Mouse (Mus musculus) limb, embryonic 15.5 days (tissue): ENCODE measurements around the gene Pigh. TPM values are rescaled to one million over a fixed set of nuclear protein-coding genes. Genes with fewer than 3 reads are reported as not detected.

Source experiments
- ATAC-seq: fragments of 200-750 bp; cut with Nextera tagmentation; 2 replicates; pipeline ENCODE4 v1.8.0; 2017; ENCODE audit warnings: low read depth, moderate TSS enrichment; ENCODE audit not compliant: insufficient number of reproducible peaks, low FRiP score, low TSS enrichment
- H3K27ac ChIP-seq: fragments of 300-500 bp; sonication (generic); 2 replicates; pipeline ENCODE4 v1.5.1; 2015; ENCODE audit warnings: moderate library complexity, mild to moderate bottlenecking, inconsistent platforms
- H3K27me3 ChIP-seq: fragments of 300-500 bp; sonication (generic); 2 replicates; pipeline ENCODE4 v1.6.1; 2015; ENCODE audit warnings: inconsistent platforms
- H3K36me3 ChIP-seq: fragments of 300-500 bp; sonication (generic); 2 replicates; pipeline ENCODE4 v1.6.1; 2015; ENCODE audit warnings: inconsistent platforms
- H3K4me1 ChIP-seq: fragments of 300-500 bp; sonication (generic); 2 replicates; pipeline ENCODE4 v1.6.1; 2015; ENCODE audit warnings: inconsistent platforms
- H3K4me2 ChIP-seq: fragments of 300-500 bp; sonication (generic); 2 replicates; pipeline ENCODE4 v1.6.1; 2015; ENCODE audit warnings: mild to moderate bottlenecking, inconsistent platforms
- H3K4me3 ChIP-seq: fragments of 300-500 bp; sonication (generic); 2 replicates; pipeline ENCODE4 v1.5.1; 2015; ENCODE audit warnings: mild to moderate bottlenecking, inconsistent platforms
- H3K9ac ChIP-seq: fragments of 300-500 bp; sonication (generic); 2 replicates; pipeline ENCODE4 v1.6.1; 2015; ENCODE audit warnings: inconsistent platforms
- H3K9me3 ChIP-seq: fragments of 300-500 bp; sonication (generic); 2 replicates; pipeline ENCODE4 v1.6.1; 2016; ENCODE audit warnings: inconsistent platforms
- WGBS: fragments of 180-500 bp; shearing (Covaris S2); methylation state at CpG from one replicate; pipeline ENCODE4 v1.1.7; 2015; 5-methylcytosine and 5-hydroxymethylcytosine counted together
- polyA plus RNA-seq: library from polyadenylated mRNA; unstranded; fragments of >200 nt; fragmentation: Nextera tagmentation; extraction: Ambion mirVana; gene quantifications from 2 replicates; pipeline ENCODE4 v1.2.1, GENCODE M21; 2015

Gene Pigh
- polyA plus RNA-seq, result 35.4 and 36.1 TPM in 2 replicates

DNA sequence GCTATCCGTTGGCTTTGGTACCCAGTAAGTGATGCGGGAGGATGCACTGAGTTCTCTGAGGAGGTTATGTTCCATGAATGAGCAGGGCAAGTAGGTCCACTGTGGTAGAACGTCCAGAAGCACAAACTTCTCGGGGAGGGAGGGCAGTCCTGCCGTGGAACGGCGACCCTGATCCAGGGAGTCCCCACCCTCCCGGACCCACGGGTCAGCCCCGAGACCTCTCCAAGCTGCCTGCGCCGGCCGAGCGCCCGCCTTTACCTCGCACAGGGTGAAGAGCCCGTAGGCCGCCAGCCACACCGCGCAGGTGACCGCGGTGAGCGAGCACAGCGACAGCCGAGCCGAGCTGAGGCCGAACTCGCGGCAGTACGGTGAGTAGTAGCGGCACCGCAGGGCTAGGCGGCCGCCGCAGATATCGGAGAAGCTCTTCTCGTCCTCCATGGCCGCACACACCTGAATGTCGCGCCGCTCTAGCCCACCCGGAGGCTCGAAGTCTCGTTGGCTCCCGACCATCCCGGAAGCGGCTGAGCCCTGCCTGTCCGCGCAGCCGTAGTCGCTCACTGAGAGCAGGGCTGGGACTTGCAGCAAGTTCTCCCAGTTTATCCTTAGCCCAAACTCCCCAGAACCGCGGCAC, at the start of gene Pigh:
Pigh (minus strand) TSS at position 470 of the 631 bp plus-strand sequence.
- WGBS, result under 1% methylated on average over 53 of the region's 53 CpGs
- H3K36me3 ChIP-seq, result peaks cover 11% of the 10 kb centered on the region
- peaks cover 6% of the 10 kb centered on the region; the same call in 1 of the 2 replicates for H3K4me1 ChIP-seq
- H3K9me3 ChIP-seq, result no peaks in the 10 kb centered on the region
- peak within 1 kb of the TSS; percentile 57 for H3K4me2 ChIP-seq
- peak within 1 kb of the TSS; percentile 87 for H3K9ac ChIP-seq
- H3K27ac ChIP-seq, result peak within 1 kb of the TSS; percentile 65; the same call in 1 of the 2 replicates
- peak within 1 kb of the TSS; percentile 92 for H3K4me3 ChIP-seq
- H3K27me3 ChIP-seq, result no peaks in the 10 kb centered on the region
- peak; percentile 90 for ATAC-seq

DNA sequence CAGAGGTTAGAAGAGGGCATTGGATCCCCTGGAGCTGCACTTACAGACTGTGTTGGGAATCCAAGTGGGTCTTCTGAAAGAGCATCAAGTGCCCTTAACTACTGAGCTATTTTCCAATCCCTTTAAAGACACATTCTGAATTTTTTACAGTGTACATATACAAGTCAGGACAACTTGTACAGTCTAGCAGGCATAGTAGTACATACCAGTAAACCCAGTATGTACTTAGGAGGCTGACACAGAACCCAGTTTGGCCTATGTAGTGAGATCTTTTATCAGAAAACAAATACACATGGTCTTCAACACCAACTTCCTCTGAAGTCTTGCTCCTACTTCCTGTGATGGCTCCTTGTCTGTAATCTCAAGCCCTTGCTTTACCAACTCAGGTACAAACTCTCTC, 49.5 kb upstream of the Pigh start:
- Histone ChIP-seq H3K4me3 (no peak overlapping the region), H3K27me3 (no peaks in the 10 kb centered on the region), H3K9ac (no peak overlapping the region), H3K4me2 (no peak overlapping the region), H3K9me3 (no peaks in the 10 kb centered on the region), H3K27ac (no peak overlapping the region), H3K4me1 (no peaks in the 10 kb centered on the region), H3K36me3 (no peaks in the 10 kb centered on the region)
- no peak for ATAC-seq

DNA sequence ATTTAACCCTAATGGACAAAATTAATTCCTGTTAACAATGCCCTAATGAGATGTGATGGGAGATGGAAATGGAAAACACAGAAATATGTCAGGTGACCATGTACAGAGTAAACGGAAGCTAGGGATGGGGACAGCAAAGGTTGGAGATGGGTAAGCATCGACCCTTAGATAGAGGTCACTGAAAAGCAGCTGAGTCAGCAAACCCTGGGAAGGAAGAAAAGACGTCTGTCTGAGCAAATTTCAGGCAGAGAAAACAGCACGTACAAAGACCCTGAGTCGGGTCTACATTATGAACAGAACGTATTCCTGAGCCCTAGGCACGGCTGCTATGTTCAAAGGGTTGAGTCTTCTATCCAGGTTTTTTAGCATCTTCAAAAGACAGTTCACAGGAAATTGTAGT, 47.5 kb upstream of the Pigh start:
- Histone ChIP-seq H3K27ac (no peak overlapping the region), H3K4me3 (no peak overlapping the region), H3K4me2 (no peak overlapping the region), H3K9me3 (no peaks in the 10 kb centered on the region), H3K4me1 (no peaks in the 10 kb centered on the region), H3K9ac (no peak overlapping the region), H3K36me3 (no peaks in the 10 kb centered on the region), H3K27me3 (peaks cover 17% of the 10 kb centered on the region)
- WGBS, result 78% methylated on average over 7 of the region's 7 CpGs
- no peak for ATAC-seq

DNA sequence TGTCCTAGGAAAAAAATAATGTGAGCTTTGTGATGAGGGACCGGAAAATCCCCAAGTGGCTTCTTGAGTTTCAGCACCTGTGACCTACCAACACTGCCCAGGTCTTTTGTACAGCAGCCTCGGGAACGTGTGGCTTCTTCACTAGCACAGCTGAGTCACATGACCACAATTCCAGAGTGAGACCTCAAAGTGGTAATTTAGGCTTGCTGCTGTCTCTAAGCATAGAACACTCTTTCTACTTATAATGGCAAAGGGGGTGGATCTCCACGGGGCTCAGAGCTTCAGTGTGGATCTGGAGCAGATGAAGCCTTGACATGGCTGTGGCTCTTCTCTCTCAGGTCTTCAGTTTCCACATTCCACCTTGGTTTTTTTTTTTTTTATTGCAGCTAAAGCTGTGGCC, 45.7 kb upstream of the Pigh start:
- Histone ChIP-seq H3K27ac (no peak overlapping the region), H3K4me3 (no peak overlapping the region), H3K4me2 (no peak overlapping the region), H3K9ac (no peak overlapping the region), H3K36me3 (no peaks in the 10 kb centered on the region), H3K4me1 (peaks cover 16% of the 10 kb centered on the region), H3K9me3 (no peaks in the 10 kb centered on the region), H3K27me3 (peaks cover 36% of the 10 kb centered on the region)
- 28% methylated on average over 4 of the region's 4 CpGs for WGBS
- ATAC-seq, result no peak

DNA sequence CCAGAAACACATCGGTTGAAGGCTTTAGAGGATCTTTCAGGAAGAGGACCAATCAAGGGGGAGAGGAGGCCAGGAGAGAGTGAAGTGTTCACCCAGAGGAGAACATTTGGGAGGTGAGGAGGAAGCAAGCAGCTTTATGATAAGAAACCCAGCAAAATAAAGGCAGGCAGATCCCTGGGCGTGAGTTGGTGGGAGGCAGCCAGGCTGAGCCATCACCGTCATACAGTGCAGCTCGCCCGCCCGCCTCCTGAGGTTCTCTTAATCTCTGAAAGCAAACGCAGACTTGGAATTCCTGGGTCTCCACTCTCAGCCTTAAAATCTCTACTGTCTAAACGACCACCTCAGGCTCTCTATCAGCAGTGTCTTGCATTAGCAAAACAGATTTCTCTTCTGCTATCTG, 45.2 kb upstream of the Pigh start:
- H3K4me2 ChIP-seq, result no peak overlapping the region
- peaks cover 39% of the 10 kb centered on the region for H3K27me3 ChIP-seq
- ATAC-seq, result no peak
- 45% methylated on average over 8 of the region's 8 CpGs for WGBS
- no peak overlapping the region for H3K4me3 ChIP-seq
- no peak overlapping the region for H3K27ac ChIP-seq
- H3K4me1 ChIP-seq, result peaks cover 16% of the 10 kb centered on the region
- no peaks in the 10 kb centered on the region for H3K9me3 ChIP-seq
- H3K9ac ChIP-seq, result no peak overlapping the region
- no peaks in the 10 kb centered on the region for H3K36me3 ChIP-seq

DNA sequence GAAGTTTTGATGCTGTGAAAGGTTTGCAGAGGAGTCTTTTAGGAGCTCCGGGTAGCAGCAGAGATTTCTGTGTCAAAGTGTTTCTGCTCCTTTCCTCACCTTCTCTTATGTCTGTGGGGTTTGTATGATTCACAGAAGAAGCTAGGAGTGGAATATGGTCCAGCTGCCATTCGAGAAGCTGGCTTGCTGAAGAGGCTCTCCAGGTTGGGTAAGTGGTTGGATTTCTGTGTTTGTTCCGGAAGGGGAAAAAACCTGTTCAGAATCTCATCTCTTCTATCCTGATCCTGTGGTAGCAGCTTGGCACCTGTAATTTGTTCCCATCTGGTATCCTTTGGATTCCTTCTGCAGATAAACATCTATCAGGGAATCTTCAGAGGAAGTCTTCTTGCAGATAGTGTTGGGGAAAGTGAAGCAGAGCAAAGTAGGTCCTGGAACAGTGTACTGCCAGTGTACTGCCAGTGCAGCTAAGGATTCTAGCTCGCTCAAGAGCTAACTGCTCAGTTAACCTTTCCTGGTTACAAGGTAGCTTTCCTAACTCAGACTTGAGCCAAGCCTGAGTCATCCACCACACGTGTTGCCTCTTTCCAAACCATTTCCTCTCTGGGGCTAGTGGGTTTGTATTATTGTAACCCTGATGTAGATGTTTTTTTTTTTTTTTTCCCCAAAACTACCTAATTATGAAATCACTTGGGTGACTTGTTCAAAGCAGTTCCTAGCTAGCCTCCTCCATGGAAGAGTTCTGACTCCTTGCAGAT, 42.4 kb upstream of the Pigh start:
- Histone ChIP-seq H3K4me1 (peaks cover 16% of the 10 kb centered on the region), H3K27me3 (peaks cover 42% of the 10 kb centered on the region), H3K4me3 (peak overlapping the region; percentile 45; the same call in 1 of the 2 replicates), H3K27ac (no peak overlapping the region), H3K9me3 (no peaks in the 10 kb centered on the region), H3K4me2 (peak overlapping the region; percentile 91; the same call in 1 of the 2 replicates), H3K9ac (no peak overlapping the region), H3K36me3 (no peaks in the 10 kb centered on the region)
- 33% methylated on average over 5 of the region's 5 CpGs for WGBS
- ATAC-seq, result no peak

DNA sequence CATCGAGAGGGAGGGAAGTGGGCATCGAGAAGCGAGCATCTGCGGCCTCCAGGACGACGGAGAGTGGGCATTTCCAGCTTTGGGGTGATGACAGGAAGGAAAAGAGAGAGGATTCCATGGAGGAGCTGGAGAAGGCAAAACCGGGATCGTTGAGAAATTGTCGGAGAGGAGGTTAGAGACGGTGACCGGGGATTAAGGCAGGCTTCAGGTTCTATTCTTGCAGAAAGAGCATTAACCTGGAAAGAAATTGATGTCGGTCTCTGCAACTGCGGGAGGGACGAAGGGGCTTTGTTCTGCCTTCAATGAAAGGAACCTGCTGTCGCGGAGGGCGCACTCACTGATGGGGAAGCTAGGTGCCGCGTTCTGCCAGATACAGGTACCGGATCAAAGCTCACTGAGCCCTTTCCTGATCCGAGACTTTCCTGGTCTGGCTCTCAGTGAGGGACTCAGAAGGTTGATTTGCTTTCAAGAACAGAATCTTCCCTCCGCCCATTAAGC, 41.8 kb upstream of the Pigh start:
- peak overlapping the region; percentile 45 for H3K4me3 ChIP-seq
- H3K4me1 ChIP-seq, result peaks cover 16% of the 10 kb centered on the region
- ATAC-seq, result no peak
- no peaks in the 10 kb centered on the region for H3K36me3 ChIP-seq
- peak overlapping the region; percentile 23; the same call in 1 of the 2 replicates for H3K9ac ChIP-seq
- under 1% methylated on average over 22 of the region's 22 CpGs for WGBS
- no peak overlapping the region for H3K27ac ChIP-seq
- H3K9me3 ChIP-seq, result no peaks in the 10 kb centered on the region
- H3K4me2 ChIP-seq, result peak overlapping the region; percentile 91
- H3K27me3 ChIP-seq, result peaks cover 42% of the 10 kb centered on the region

DNA sequence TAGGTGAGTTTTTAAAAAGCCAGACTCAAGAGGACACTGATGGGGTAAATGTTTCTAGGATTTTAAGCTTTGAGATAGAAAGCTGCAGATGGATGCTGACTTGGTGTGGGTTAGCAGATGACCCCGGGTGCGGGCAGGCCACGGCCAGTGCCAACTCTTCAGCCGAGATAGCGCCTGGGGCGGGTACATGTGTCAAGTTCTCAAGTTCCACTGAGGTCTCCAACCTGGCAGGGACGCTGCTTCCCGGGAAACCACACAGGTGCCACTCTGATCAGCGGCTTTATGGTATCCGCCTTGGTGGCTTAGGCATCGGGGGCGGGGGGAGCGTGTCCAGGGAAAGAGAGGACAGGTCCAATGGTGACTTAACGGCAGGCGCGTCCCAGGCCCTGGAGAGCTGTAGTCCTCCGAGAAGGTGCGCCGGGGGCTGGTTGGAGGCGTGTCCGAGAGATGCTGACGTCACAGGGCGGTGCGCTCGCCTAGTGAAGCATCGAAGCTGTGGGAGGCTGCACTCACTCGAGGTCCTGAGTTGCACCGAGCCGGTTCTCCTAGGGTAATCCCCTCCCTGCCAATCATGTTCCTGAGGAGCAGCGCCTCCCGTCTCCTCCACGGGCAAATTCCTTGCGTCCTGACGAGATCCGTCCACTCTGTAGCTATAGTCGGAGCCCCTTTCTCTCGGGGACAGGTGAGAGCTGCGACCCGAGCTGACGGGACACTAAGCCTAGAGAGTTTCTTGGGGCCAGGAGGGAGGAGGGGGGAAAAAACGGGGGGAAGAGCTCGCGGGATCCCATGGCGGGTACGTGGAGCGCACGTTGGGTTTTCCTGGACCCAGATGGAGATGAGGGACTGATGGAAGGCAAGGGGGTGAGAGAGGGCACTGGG, 41.1 kb upstream of the Pigh start, which contains the start of gene Arg2:
Arg2 (plus strand) TSS at position 479 of the 879 bp plus-strand sequence.
- H3K9ac ChIP-seq, result peak within 1 kb of the TSS; percentile 23; the same call in 1 of the 2 replicates
- no peak within 1 kb of the TSS for H3K27ac ChIP-seq
- peaks cover 42% of the 10 kb centered on the region for H3K27me3 ChIP-seq

DNA sequence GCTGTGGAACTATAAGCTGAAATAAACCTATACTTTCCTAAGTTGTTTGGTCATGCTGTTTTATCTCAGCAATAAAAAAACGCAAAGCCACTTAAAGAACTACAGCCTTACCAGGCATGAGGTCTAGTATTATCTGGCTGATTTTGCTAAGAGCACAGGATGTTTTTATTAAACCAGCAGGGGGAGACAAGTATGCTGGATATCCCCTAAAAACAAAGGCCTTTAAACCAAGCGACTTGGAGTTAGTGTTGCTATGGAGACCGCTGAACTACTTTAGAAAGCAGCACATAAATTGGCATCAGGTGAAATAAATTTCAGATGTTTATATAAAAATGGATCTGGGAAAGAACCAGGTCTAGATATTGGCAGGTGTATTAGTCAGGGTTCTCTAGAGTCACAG, 33.4 kb upstream of the Pigh start:
- WGBS, result 27% methylated on average over 3 of the region's 3 CpGs
- Histone ChIP-seq H3K36me3 (no peaks in the 10 kb centered on the region), H3K4me2 (no peak overlapping the region), H3K4me3 (no peak overlapping the region), H3K27me3 (no peaks in the 10 kb centered on the region), H3K9ac (no peak overlapping the region), H3K27ac (no peak overlapping the region), H3K9me3 (no peaks in the 10 kb centered on the region), H3K4me1 (no peaks in the 10 kb centered on the region)
- ATAC-seq, result no peak

More for the DNA sequence above, 41.1 kb upstream of the Pigh start, which contains the start of gene Arg2:
- under 1% methylated on average over 47 of the region's 47 CpGs for WGBS
- peaks cover 16% of the 10 kb centered on the region for H3K4me1 ChIP-seq
- H3K36me3 ChIP-seq, result no peaks in the 10 kb centered on the region
- H3K4me2 ChIP-seq, result peak within 1 kb of the TSS; percentile 91
- no peaks in the 10 kb centered on the region for H3K9me3 ChIP-seq
- ATAC-seq, result 0 out of 2 replicates have a peak, but pooled peaks have one; percentile 65
- peak within 1 kb of the TSS; percentile 45 for H3K4me3 ChIP-seq

DNA sequence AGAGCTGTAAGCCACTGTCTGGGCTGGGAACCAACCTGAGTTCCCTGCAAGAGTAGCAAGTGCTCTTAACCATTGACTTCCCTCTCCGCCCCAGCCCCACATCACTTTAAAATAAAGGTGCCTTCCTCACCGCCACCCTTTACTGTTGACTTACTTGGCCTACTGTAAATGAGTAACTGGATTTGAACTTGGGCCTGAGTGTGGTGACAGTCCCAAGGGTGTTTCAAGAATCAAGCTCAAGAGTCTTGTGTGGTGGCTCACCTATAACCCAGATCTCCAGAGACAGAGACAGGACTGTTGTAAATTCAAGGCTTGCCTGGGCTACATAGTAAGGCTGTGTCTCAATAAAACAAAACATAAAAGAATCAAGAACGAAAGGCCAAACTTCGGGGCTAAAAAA, 29.5 kb upstream of the Pigh start:
- ATAC-seq, result no peak
- Histone ChIP-seq H3K9ac (no peak overlapping the region), H3K4me1 (no peaks in the 10 kb centered on the region), H3K4me2 (no peak overlapping the region), H3K36me3 (no peaks in the 10 kb centered on the region), H3K9me3 (no peaks in the 10 kb centered on the region), H3K4me3 (no peak overlapping the region), H3K27me3 (no peaks in the 10 kb centered on the region), H3K27ac (no peak overlapping the region)
- WGBS, result 89% methylated on average over 4 of the region's 4 CpGs

DNA sequence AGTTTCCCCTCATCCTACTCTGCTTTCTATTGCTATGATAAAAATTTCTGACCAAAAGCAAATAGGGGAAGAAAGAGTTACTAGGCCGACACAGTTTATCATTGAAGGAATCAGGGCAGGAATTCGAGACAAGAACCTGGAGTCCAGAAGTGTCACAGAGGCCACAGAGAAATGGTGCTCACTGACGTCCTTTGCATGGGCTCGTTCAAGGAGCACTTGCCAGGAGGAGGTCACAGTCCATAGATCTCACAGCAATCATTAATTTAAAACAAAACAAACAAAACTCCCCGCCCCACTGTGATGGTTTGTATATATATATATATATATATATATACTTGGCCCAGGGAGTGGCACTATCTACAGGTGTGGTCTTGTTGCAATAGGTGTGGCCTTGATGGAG, 15.9 kb upstream of the Pigh start:
- Histone ChIP-seq H3K27ac (no peak overlapping the region), H3K9me3 (no peaks in the 10 kb centered on the region; the same call in 1 of the 2 replicates), H3K4me3 (no peak overlapping the region), H3K27me3 (no peaks in the 10 kb centered on the region), H3K4me2 (no peak overlapping the region), H3K9ac (no peak overlapping the region), H3K36me3 (no peaks in the 10 kb centered on the region), H3K4me1 (no peaks in the 10 kb centered on the region)
- ATAC-seq, result no peak
- WGBS, result 83% methylated on average over 5 of the region's 5 CpGs
